Mouse (Mus musculus): Measurements from ENCODE around the gene Acr.

DNA sequence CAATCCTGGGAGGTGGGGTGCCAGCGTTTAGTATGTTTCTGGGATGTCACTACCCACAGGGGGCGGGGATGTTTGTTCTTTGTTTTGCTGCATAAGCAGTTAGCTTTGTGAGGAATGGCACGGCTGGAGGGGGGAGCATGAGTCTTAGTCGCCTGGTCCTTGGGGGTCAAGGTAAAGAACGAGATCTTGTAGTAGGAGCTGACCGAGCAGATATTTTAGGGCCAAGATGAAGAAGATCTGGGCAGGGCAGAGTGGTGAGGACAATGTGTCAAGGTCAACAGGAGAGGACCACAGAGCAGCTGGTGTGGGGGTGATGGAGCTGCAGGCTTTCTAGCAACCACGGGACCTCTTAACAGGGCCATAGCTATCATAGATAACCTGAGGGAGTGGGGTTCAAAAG, 40.7 kb upstream of the Acr start:
- no peak for TF ChIP-seq CTCF (IDR thresholded peaks at IDR 0.05; ENCODE audit: extremely low read depth, insufficient read depth, low read length)
- TF ChIP-seq POLR2A (IDR thresholded peaks at IDR 0.05; ENCODE audit: extremely low read depth, insufficient read depth, low read length): no peak

Data from cortical plate, adult 2 months (tissue).